Mouse (Mus musculus): Measurements from ENCODE around the gene Thrb.

Thrb gene

GRCm38 (mm10) chr14:17786249-17786648, 126.2 kb downstream of the Thrb start:
- no peak for DNase-seq

GRCm38 (mm10) chr14:17803934-17804602, 144.0 kb downstream of the Thrb start:
- DNase-seq = no peak

- no peak for DNase-seq
Measured at GRCm38 (mm10) chr14:17811051-17811450, 151.0 kb downstream of the Thrb start.

GRCm38 (mm10) chr14:17812414-17812813, 152.4 kb downstream of the Thrb start:
- no peak for DNase-seq

- DNase-seq = no peak
Measured at GRCm38 (mm10) chr14:17815103-17815502, 155.0 kb downstream of the Thrb start.

- no peak for DNase-seq
Measured at GRCm38 (mm10) chr14:17818086-17818485, 158.0 kb downstream of the Thrb start.

GRCm38 (mm10) chr14:17822754-17823153, 162.7 kb downstream of the Thrb start:
- no peak for DNase-seq

GRCm38 (mm10) chr14:17827401-17827800, 167.3 kb downstream of the Thrb start:
- no peak for DNase-seq

GRCm38 (mm10) chr14:17835738-17836137, 175.7 kb downstream of the Thrb start:
- no peak for DNase-seq

- no peak for DNase-seq
Measured at GRCm38 (mm10) chr14:17836766-17837165, 176.7 kb downstream of the Thrb start.

GRCm38 (mm10) chr14:17845003-17845697, 185.1 kb downstream of the Thrb start:
- DNase-seq = no peak

GRCm38 (mm10) chr14:17845871-17846270, 185.8 kb downstream of the Thrb start:
- DNase-seq = no peak

- no peak for DNase-seq
Measured at GRCm38 (mm10) chr14:17846700-17847099, 186.6 kb downstream of the Thrb start.

- no peak for DNase-seq
Measured at GRCm38 (mm10) chr14:17847211-17847610, 187.2 kb downstream of the Thrb start.

GRCm38 (mm10) chr14:17850355-17850754, 190.3 kb downstream of the Thrb start:
- DNase-seq = no peak

GRCm38 (mm10) chr14:17852236-17852635, 192.2 kb downstream of the Thrb start:
- DNase-seq = no peak

GRCm38 (mm10) chr14:17859790-17860385, 199.8 kb downstream of the Thrb start:
- no peak for DNase-seq

- DNase-seq = no peak
Measured at GRCm38 (mm10) chr14:17862651-17863050, 202.6 kb downstream of the Thrb start.

GRCm38 (mm10) chr14:17863701-17864320, 203.8 kb downstream of the Thrb start:
- no peak for DNase-seq

- no peak for DNase-seq
Measured at GRCm38 (mm10) chr14:17868326-17868725, 208.3 kb downstream of the Thrb start.

GRCm38 (mm10) chr14:17875946-17876345, 215.9 kb downstream of the Thrb start:
- DNase-seq = no peak

GRCm38 (mm10) chr14:17879446-17879845, 219.4 kb downstream of the Thrb start:
- no peak for DNase-seq

- DNase-seq = no peak
Measured at GRCm38 (mm10) chr14:17884884-17885283, 224.8 kb downstream of the Thrb start.

- DNase-seq = no peak
Measured at GRCm38 (mm10) chr14:17885320-17885719, 225.3 kb downstream of the Thrb start.

All from thymus, postnatal 25 days (tissue).